Mouse (Mus musculus): Measurements from ENCODE around the gene Sox9.

The Sox9 gene

DNA sequence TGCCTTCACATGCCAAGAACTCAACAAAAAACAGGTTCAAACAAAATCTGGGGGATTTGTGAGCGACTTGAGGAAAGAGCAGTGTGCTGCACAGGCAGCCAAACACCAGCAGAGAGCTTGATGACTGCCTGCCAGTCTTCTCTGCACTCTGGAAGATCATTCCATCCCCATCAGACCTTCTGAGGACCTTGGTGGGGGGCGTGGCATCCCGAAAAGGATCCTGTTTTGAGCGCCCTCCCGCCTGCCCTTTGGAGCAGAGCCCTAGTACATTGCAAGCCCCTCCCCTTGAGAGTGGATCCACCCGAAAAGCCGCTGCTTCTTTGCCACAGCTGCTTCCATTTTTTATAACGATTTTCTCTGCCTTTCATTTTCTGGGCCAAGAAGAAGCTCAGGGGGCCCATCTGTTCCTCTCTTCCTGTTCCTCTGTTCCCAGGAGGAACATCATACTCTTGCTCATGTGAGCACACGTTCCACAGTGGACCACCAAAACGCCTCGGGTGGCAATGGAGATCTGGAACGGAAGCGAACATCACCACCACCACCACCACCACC, 16.9 kb downstream of the Sox9 start:
- no peak for DNase-seq (ENCODE audit: inconsistent ontology term)

DNA sequence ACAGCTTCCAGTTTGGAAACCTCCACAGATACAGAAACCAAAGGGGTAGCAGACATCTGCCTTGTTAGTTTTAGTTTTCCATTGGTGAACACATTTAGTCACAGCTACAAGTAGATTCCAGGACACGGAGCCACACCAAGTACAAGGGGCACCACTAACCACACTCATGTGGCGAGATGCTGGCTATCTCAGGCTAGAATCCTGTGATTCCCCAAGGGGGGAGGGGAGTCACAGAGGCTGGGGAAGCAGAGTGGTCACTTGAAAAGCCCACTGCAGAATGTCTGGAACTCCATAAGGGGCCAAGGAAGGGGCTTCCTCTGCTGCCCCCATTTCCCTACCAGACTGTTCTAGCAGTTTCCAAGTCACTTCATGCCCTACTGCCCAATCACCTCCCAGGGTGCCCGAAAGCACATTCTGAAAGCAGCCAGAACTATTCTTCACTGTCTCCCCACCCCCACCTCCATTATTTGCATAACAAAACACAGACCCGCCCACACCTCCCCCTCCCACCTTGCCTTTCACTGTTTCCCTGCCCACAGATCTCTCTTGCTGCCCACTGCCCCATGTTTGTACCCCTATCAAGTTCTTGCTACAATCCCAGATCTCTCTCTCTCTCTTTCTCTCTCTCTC, 19.3 kb downstream of the Sox9 start:
- DNase-seq (ENCODE audit: inconsistent ontology term) = peak; percentile 21

- DNase-seq (ENCODE audit: inconsistent ontology term) = no peak
These were observed 25.9 kb downstream of the Sox9 start for GRCm38 (mm10) chr11:112807838-112808506.

DNA sequence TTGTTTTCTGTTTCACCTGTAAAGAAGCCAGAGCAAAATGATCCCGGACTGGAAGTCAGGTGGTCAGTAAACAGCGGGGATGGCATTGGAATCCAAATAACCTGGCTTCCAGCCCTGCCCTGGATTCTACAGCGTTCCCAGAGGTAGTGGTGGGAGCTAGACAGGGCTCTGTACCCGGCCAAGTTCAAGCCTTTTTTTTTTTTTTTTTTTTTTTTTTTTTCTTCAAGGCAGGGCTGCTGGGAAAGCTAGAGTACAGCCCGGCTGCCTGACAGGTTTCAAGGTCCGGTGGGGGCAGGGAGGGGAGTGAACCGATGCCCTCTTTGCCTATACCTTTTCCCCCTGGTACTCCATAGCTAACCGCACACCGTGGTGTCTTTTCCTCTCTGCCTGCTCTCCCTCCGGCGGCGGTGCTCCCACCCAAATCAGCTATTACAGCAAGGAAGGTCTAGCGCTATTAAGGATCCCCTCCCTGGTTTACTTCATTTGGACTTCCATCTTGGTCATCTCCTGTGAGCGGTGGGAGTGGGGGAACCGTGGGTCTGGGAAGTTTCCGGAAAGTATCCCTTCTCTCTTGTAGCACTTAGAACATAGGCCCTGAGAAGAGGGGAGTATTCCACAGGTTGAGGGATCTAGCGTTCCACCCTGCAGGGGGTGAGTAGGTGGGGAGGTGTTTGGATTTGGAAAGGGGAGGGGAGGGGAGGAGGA, 28.6 kb downstream of the Sox9 start:
- peak; percentile 45 for DNase-seq (ENCODE audit: inconsistent ontology term)

GRCm38 (mm10) chr11:112811152-112811871, 29.3 kb downstream of the Sox9 start:
- peak; percentile 93 for DNase-seq (ENCODE audit: inconsistent ontology term)

DNA sequence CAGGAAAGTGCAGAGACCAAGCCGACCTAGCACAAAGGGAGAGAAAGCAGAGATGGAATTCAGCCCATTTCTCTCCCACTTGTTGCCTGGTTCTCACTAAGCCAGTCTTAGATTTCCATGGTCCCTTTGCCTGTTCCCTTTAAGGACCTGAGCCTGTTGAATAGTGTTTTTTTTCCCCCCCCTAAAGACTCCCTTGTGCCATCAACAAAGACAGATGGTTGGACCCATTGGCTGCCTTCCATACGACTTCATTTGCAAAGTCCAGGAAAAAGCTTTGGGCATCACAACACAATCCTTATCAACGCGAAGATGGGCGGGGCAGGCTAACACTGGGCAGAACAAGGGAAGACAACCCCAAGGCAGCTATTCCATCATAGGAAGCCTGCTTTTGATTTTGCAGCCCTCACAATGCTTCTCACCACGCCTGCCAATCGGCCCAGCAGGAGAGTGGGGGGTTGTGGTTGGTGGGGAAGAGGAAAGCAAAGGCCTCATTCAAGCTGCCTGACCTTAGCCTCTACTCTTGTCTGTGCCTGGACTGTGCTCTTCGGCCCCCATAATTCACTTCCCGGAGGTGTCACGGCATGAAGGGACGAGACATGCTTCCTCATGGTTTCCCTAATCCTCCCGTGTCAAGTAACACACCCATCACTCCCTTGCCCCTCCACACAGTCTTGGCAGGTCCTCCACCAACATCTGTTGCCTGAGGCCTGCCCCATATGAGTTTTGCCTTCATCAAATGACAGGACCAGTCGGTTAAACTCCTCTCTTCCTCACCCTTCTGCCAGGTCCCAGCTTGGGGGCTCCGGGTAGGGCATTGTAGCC, 36.0 kb downstream of the Sox9 start:
- peak; percentile 21 for DNase-seq (ENCODE audit: inconsistent ontology term)

- DNase-seq (ENCODE audit: inconsistent ontology term) = peak; percentile 8
These were observed 36.7 kb downstream of the Sox9 start for GRCm38 (mm10) chr11:112818651-112819270.

- DNase-seq (ENCODE audit: inconsistent ontology term) = no peak
These were observed 39.5 kb downstream of the Sox9 start for GRCm38 (mm10) chr11:112821536-112821935.

GRCm38 (mm10) chr11:112824146-112824545, 42.1 kb downstream of the Sox9 start:
- DNase-seq (ENCODE audit: inconsistent ontology term) = peak; percentile 72

GRCm38 (mm10) chr11:112826193-112827043, 44.4 kb downstream of the Sox9 start:
- DNase-seq (ENCODE audit: inconsistent ontology term) = no peak

GRCm38 (mm10) chr11:112827044-112827347, 45.0 kb downstream of the Sox9 start:
- DNase-seq (ENCODE audit: inconsistent ontology term) = no peak

DNA sequence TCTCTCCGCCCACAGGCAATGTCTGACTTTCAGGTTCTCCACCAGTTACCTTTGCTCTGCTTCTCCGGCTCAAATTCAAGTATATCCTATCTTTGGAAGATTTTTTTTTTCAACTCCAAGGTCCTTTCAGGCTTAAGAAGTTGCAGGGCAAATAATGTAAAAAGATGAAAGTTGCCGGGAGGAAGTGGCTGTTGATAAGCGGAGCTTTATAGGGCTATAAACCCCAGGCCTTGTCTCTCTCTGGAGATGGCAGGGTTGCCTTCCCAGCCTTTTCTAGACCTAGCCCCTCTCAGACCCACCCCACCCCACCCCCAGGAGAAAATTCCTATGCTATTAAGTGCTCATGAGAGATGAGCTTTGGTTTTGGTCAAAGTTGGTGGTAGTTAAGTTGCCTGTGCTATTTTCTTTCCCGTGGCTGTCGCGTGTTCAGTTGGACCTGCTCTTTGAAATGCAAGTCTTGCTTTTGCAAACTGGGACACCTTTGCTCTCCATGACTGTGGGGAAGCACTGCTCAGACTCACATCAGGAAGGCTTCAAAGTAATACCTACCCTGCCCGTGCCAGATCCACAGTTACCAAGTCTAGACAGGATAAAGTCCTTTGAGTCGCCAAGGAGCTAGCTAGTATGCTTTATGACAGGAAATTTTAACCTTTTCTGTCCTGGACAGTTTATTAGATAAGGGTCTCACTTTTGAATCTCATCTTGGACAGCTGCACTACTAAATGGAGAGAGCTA, 46.7 kb downstream of the Sox9 start:
- no peak for DNase-seq (ENCODE audit: inconsistent ontology term)

- DNase-seq (ENCODE audit: inconsistent ontology term) = no peak
These were observed 52.4 kb downstream of the Sox9 start for GRCm38 (mm10) chr11:112834245-112835005.

DNA sequence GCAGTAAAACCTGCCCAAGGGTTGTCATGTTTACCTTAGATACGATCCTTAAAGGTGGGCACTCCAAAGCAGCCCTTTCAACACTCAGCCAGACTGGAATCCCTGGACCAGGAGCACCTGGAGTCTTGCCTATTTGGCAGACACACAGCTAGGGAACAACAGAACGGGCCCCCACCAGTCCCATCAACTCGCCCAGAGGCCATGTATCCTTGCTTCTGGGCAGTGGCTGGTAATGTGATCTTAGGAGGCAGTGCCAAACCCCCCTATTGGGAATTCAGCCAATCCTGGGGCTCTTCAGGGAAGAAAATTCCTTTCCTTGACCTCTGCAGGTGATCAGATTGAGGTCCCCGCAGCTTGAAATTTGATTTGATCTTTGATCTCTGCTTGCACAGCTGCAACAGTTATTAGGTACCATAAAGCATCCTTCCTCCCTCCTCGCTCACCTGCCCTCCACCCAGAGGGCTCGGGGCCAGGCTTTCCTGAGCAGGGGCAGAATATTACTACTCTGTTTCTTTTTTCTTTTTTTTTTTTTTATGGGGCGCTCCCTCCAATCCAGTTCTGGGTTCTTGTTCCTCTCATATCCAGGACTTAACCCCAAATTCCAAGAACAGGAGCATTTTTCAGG, 53.6 kb downstream of the Sox9 start:
- no peak for DNase-seq (ENCODE audit: inconsistent ontology term)

All from Muller cell, postnatal 12 days (primary cell).